Mouse (Mus musculus) gastrocnemius, postnatal 10 days (tissue): ENCODE results near the gene Dlk1. TPM values are rescaled to one million over a fixed set of nuclear protein-coding genes. Genes with fewer than 3 reads are reported as not detected.
"Not testable (repeated sequence)": the region's sequence is repeated elsewhere in the genome, so short reads cannot be mapped to it uniquely, and the experiment has no call there.

Experiments used
- DNase-seq: peaks from one replicate; pipeline ENCODE4 v3.0.0; 2021; ENCODE audit warnings: mixed read lengths
- total RNA-seq, 2 experiments: library from RNA; stranded (reverse); gene quantifications; 2 replicates each; pipeline ENCODE4 v1.2.3; 2021

Dlk1 gene
- total RNA-seq, 2 experiments from 2014 or later, result 774 to 1,034 TPM

DNA sequence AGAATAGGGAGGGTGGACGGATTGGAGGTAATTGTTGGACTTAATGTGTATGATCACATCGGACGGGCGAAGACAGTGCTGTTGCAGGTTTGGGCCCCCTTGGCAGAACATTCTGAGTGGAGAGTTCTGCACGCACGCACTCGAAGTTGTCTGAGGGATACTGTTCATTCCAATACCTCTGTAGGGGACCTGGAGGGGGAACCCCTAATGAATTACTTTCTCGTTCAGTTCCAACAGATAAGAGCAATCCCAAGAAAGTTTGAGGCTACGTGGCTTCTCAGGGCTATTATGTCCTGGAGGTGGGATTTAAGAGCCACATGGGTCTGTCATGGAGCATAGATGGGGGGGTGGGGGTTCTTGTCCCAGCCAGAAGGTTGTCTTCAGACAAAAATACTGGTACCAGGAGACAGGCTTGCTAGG is 21.6 kb downstream of the Dlk1 start:
- no peak for DNase-seq

- no peak for DNase-seq
These were observed 22.9 kb downstream of the Dlk1 start for GRCm38 (mm10) chr12:109475501-109475900.

DNA sequence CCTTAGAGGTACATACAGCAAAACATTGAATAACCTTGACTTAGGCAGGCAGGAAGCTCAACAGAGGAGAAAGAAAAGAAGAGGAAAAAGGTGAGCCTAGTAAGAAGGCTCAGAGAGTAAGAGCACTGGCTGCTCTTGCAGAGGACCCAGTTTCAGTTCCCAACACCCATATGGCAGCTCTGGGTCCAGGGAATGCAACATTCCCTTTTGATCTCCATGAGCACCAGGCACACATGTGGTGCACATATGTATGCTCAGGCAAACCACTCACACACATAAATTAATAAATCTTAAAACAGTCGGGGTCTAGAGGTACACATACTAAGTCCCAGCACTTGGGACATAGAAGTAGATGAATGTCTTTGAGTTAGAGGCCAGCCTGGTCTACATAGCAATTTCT is 33.9 kb downstream of the Dlk1 start:
- DNase-seq, result not testable (repeated sequence)

DNA sequence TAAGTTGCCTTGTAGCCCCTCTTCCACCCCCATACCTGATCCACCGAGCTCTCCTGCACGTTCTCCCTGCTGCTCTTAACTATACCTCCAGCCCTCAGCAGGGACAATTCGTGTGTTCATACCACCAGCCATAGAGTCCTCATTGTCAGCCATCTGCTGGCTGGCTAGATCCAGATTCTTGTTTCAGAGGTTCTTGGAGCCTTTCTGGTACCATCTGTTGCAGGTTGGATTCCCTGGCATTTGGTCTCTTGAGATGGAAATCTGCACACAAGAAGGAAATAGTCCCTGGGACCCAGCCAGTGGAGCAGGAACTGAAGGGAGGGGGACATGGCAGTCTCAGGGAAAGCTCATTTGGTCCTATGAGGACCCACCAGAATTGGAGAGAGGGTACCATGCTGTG is 39.1 kb downstream of the Dlk1 start:
- DNase-seq, result no peak

DNA sequence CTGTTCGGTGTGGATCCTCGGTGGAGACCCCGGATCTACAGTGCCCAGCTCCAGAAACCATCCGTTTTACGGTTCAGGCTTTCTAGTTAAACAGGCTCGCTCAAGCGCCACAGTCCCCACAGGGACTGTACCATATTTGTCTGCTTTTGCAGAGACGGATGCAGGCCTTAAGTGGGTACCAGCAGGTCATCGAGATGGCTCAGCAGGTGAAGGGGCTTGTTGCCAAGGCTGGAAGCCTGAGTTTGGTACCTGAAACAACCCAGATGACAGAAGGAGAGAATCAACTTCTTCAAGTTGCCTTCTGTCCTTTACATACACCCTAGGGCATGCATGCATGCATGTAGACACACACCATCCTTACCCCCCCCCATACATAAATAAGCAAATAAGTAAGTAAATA is 40.8 kb downstream of the Dlk1 start:
- DNase-seq, result no peak

- no peak for DNase-seq
These were observed 42.5 kb downstream of the Dlk1 start for GRCm38 (mm10) chr12:109495016-109495644.

- DNase-seq, result no peak
These were observed 43.8 kb downstream of the Dlk1 start for GRCm38 (mm10) chr12:109496397-109496796.

DNA sequence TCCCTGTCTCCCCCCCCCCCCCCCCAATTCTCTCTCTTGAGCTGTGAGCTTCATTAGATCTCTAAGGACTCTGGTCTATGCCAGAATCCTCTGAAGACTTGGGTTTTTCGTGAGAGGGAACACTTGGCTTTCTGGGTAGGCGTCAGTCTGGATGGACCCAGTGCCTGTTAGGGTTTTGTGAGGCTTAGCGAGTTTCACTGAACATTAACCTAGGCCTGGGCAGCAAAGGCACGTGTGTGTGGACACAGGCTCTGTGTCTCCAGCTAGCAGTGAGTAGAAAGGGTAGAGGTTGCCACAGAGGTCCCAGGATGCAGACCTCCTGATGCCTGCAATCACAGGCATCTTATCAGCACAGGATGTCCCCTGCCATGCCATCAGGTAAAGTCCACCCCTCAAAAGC is 48.4 kb downstream of the Dlk1 start:
- no peak for DNase-seq

- no peak for DNase-seq
These were observed 49.9 kb downstream of the Dlk1 start for GRCm38 (mm10) chr12:109502360-109503040.

GRCm38 (mm10) chr12:109507693-109508092 is 55.1 kb downstream of the Dlk1 start:
- no peak for DNase-seq

GRCm38 (mm10) chr12:109508495-109509454 is 56.2 kb downstream of the Dlk1 start:
- no peak for DNase-seq

DNA sequence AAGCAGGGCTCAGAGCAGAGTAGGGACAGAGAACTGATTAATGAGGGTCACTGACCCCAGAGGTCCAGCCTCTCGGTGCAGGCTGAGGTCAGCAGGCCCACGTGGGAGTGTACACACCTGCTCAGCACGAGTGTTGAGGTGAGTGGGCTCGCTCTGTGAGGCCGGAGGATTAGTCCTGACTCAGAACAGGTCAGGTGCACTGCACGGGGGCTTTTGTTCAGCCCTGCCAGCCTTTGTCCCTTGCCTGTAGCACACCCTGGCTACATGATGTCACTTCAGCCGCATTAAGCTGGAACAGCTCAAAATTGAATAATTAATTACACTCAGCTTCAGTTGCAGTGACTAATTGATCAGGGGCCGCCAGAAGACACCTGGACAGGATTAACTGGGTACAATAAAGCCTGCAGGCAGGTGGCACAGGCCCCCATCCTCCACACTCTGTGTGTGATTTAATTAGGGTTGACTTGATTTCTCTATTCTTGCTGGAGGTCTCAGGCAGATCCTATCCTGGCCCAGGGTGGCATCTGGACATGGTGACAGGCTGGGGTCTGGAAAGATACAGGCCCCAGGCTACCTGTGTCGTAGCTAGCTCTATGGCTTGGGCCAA is 57.0 kb downstream of the Dlk1 start:
- no peak for DNase-seq

- no peak for DNase-seq
These were observed 57.6 kb downstream of the Dlk1 start for GRCm38 (mm10) chr12:109510247-109510646.

- DNase-seq, result no peak
These were observed 58.8 kb downstream of the Dlk1 start for GRCm38 (mm10) chr12:109511456-109511855.

GRCm38 (mm10) chr12:109512151-109512907 is 59.7 kb downstream of the Dlk1 start:
- no peak for DNase-seq

Other genes starting within 250 kb of the Dlk1 start
- gene Rtl1, start 147.5 kb downstream of the Dlk1 start, total RNA-seq, result 10 to 100 TPM in 1 of 2 experiments, 1 to 10 TPM in 1; 3.0 to 14.0 TPM